In genomic region chr6:135167380-135168311, GRCm38 (mm10) we compare ENCODE assay signal across 8 mouse cellular contexts. TPM values are rescaled to one million over a fixed set of nuclear protein-coding genes. Genes with fewer than 3 reads are reported as not detected.
DNase-seq lines count a peak whose midpoint lies in the region; ATAC-seq and TF ChIP-seq lines count a peak whose summit lies in the region.

No protein-coding gene starts in this region.

- peak overlapping the region; percentile 79 for H3K4me2 ChIP-seq in forebrain, embryonic 15.5 days (replicated peaks)
- H3K4me2 ChIP-seq in lung, embryonic 14.5 days, result peak overlapping the region; percentile 91

- peak; percentile 42 for DNase-seq in ES-E14 (ENCODE audit: low read depth, low spot score)
- DNase-seq in cerebellum, adult 11-12 months, result peak; percentile 76
- DNase-seq in heart, postnatal 14 days, result peak; percentile 91 to 95
- DNase-seq in layer of hippocampus, adult 2 months (ENCODE audit: low spot score in 2 of 2), result peak; percentile 80 to 87
- peak; percentile 91 for DNase-seq in lung, embryonic 14.5 days
- peak; percentile 75 for DNase-seq in thymus, adult 2 months

- in situ Hi-C loops in ES-E14 (cut with MboI; ENCODE audit: low sequenced_read_pairs in 2 of 2, unreplicated experiment in 2 of 2), result no loop called here

- no peak for TF ChIP-seq CTCF in layer of hippocampus, adult 2 months (conservative IDR thresholded peaks at IDR 0.05)
- TF ChIP-seq CTCF in lung, embryonic 14.5 days (IDR thresholded peaks at IDR 0.05; ENCODE audit: low read depth), result no peak
- TF ChIP-seq CTCF in thymus, adult 2 months (IDR thresholded peaks at IDR 0.05; ENCODE audit: borderline replicate concordance, control insufficient read depth, extremely low read depth, insufficient read depth, low read length, poor library complexity), result no peak

- H3K4me1 ChIP-seq in ES-E14 (ENCODE audit: control insufficient read depth in 2 of 2, insufficient read depth in 2 of 2, low read length in 2 of 2, poor library complexity in 1 of 2), result peaks cover 5% of the 10 kb centered on the region in 2 experiments; a peak in 1 of 4 replicates
- peaks cover 10% of the 10 kb centered on the region for H3K4me1 ChIP-seq in forebrain, embryonic 15.5 days
- peaks cover 5% of the 10 kb centered on the region; the same call in 1 of the 2 replicates for H3K4me1 ChIP-seq in lung, embryonic 14.5 days (ENCODE audit: insufficient read depth)
- H3K4me1 ChIP-seq in thymus, adult 2 months (replicated peaks; ENCODE audit: control insufficient read depth, insufficient read depth, low read length), result peaks cover 11% of the 10 kb centered on the region

- H3K27ac ChIP-seq in ES-E14 (ENCODE audit: insufficient read depth, low read depth, low read length, poor library complexity, severe bottlenecking), result no peak overlapping the region; the same call in 1 of the 2 replicates
- H3K27ac ChIP-seq in forebrain, embryonic 15.5 days (replicated peaks), result no peak overlapping the region
- peak overlapping the region; percentile 99 for H3K27ac ChIP-seq in layer of hippocampus, adult 2 months
- H3K27ac ChIP-seq in lung, embryonic 14.5 days (ENCODE audit: low read depth), result peak overlapping the region; percentile 76
- H3K27ac ChIP-seq in thymus, adult 2 months (ENCODE audit: control insufficient read depth, insufficient read depth, low read length), result no peak overlapping the region

- peak; percentile 89 for ATAC-seq in forebrain, embryonic 15.5 days (replicated peaks)
- peak; percentile 93 for ATAC-seq in lung, embryonic 14.5 days (ENCODE audit: insufficient read depth)
- 0 out of 2 replicates have a peak, but pooled peaks have one; percentile 4 for ATAC-seq in neutrophil, adult 5-6 weeks (ENCODE audit: extremely low read depth, insufficient number of reproducible peaks, low FRiP score, poor library complexity, severe bottlenecking)

- WGBS in forebrain, embryonic 15.5 days, result 5% methylated on average over 46 of the region's 46 CpGs
- WGBS in lung, embryonic 14.5 days, result 2% methylated on average over 46 of the region's 46 CpGs
- 18% methylated on average over 44 of the region's 46 CpGs for WGBS in thymus, adult 2 months

- TF ChIP-seq POLR2A in thymus, adult 2 months (IDR thresholded peaks at IDR 0.05; ENCODE audit: control insufficient read depth, extremely low read depth, insufficient read depth, low read length, poor library complexity), result no peak

- H3K36me3 ChIP-seq in ES-E14 (ENCODE audit: control insufficient read depth, insufficient read depth, low read length, poor library complexity, severe bottlenecking), result no peaks in the 10 kb centered on the region; the same call in 1 of the 2 replicates
- no peaks in the 10 kb centered on the region for H3K36me3 ChIP-seq in forebrain, embryonic 15.5 days
- no peaks in the 10 kb centered on the region for H3K36me3 ChIP-seq in lung, embryonic 14.5 days (ENCODE audit: insufficient read depth)
- H3K36me3 ChIP-seq in thymus, adult 2 months (ENCODE audit: control insufficient read depth, insufficient read depth, low read length), result no peaks in the 10 kb centered on the region

- H3K9ac ChIP-seq in ES-E14 (ENCODE audit: insufficient read depth, low read depth, low read length, poor library complexity, severe bottlenecking), result peak overlapping the region; percentile 86
- peak overlapping the region; percentile 36 for H3K9ac ChIP-seq in forebrain, embryonic 15.5 days (replicated peaks)
- H3K9ac ChIP-seq in lung, embryonic 14.5 days, result peak overlapping the region; percentile 72

- no peaks in the 10 kb centered on the region for H3K9me3 ChIP-seq in ES-E14 (ENCODE audit: control insufficient read depth, insufficient read depth, low read depth, low read length)
- H3K9me3 ChIP-seq in forebrain, embryonic 15.5 days, result no peaks in the 10 kb centered on the region
- no peaks in the 10 kb centered on the region for H3K9me3 ChIP-seq in lung, embryonic 14.5 days (ENCODE audit: low read depth, low read length)

- no peaks in the 10 kb centered on the region for H3K27me3 ChIP-seq in forebrain, embryonic 15.5 days
- no peaks in the 10 kb centered on the region for H3K27me3 ChIP-seq in lung, embryonic 14.5 days (ENCODE audit: insufficient read depth, low read length)
- no peaks in the 10 kb centered on the region for H3K27me3 ChIP-seq in thymus, adult 2 months (ENCODE audit: control insufficient read depth, insufficient read depth, low read length)

- H3K4me3 ChIP-seq in ES-E14 (ENCODE audit: insufficient read depth in 1 of 2, low read depth in 1 of 2, low read length in 2 of 2, poor library complexity in 1 of 2, severe bottlenecking in 1 of 2), result peak overlapping the region; percentile 86 to 88
- peak overlapping the region; percentile 44 for H3K4me3 ChIP-seq in forebrain, embryonic 15.5 days
- peak overlapping the region; percentile 94 for H3K4me3 ChIP-seq in layer of hippocampus, adult 2 months
- peak overlapping the region; percentile 68 for H3K4me3 ChIP-seq in lung, embryonic 14.5 days (ENCODE audit: low read depth, low read length)
- H3K4me3 ChIP-seq in thymus, adult 2 months (ENCODE audit: control insufficient read depth, insufficient read depth, low read length), result peak overlapping the region; percentile 57

- intact Hi-C loops in heart, postnatal 14 days (cut with DNase I), result no loop called here

TF ChIP-seq in ES-E14, 5 proteins besides CTCF, POLR2A, EP300 and RAD21:
- TF ChIP-seq ZNF384 (IDR thresholded peaks at IDR 0.05; ENCODE audit: low read depth, low read length) (no peak), HCFC1 (IDR thresholded peaks at IDR 0.05; ENCODE audit: borderline replicate concordance, insufficient read depth, low read length) (0 out of 2 replicates have a peak, but pooled peaks have one; percentile 33), ZC3H11A (IDR thresholded peaks at IDR 0.05; ENCODE audit: borderline replicate concordance, low read depth, low read length) (no peak)
TF ChIP-seq in ES-E14: peak in this region for 1.

RNA-seq across cellular contexts. Expression of gene Fam234b, which starts 30.1 kb away (rescaled TPM):
- 7.5 and 13.8 TPM in 2 replicates for total RNA-seq in ES-E14 (2012; rRNA removed)
- 83.1 and 86.7 TPM in 2 replicates for polyA plus RNA-seq in forebrain, embryonic 15.5 days (2015; fragmentation: Nextera tagmentation; extraction: Ambion mirVana)
- total RNA-seq in heart, postnatal 14 days (2021), result 1 to 10 TPM; 6.3 to 7.8 TPM
- total RNA-seq in layer of hippocampus, adult 2 months (2021), result 100 to 1,000 TPM; 161 to 166 TPM
- polyA plus RNA-seq in lung, embryonic 14.5 days (2014; fragmentation: Nextera tagmentation; extraction: Ambion mirVana), result 22.4 and 25.2 TPM in 2 replicates
- 3.3 and 4.1 TPM in 2 replicates for total RNA-seq in neutrophil, adult 5-6 weeks (2017)
- 42.1 TPM in 2 replicates for polyA plus RNA-seq in thymus, adult 2 months (2012; rRNA removed)

RNA-seq across cellular contexts. Expression of gene Hebp1, which starts 30.2 kb away (rescaled TPM):
- total RNA-seq in ES-E14 (2012; rRNA removed), result 17.0 and 22.4 TPM in 2 replicates
- 2.6 and 2.8 TPM in 2 replicates for polyA plus RNA-seq in forebrain, embryonic 15.5 days (2015; fragmentation: Nextera tagmentation; extraction: Ambion mirVana)
- total RNA-seq in heart, postnatal 14 days (2021), result 10 to 100 TPM; 44.8 to 45.9 TPM
- total RNA-seq in layer of hippocampus, adult 2 months (2021), result 10 to 100 TPM; 74.1 to 79.1 TPM
- 2.5 and 2.7 TPM in 2 replicates for polyA plus RNA-seq in lung, embryonic 14.5 days (2014; fragmentation: Nextera tagmentation; extraction: Ambion mirVana)
- 1.1 and 9.1 TPM in 2 replicates for total RNA-seq in neutrophil, adult 5-6 weeks (2017)
- polyA plus RNA-seq in thymus, adult 2 months (2012; rRNA removed), result 26.4 and 34.1 TPM in 2 replicates

RNA-seq across cellular contexts. Expression of gene Gprc5d, which starts 49.6 kb away (rescaled TPM):
- total RNA-seq in ES-E14 (2012; rRNA removed), result not detected in 2 replicates
- polyA plus RNA-seq in forebrain, embryonic 15.5 days (2015; fragmentation: Nextera tagmentation; extraction: Ambion mirVana), result not detected in 2 replicates
- not detected for total RNA-seq in heart, postnatal 14 days (2021)
- not detected for total RNA-seq in layer of hippocampus, adult 2 months (2021)
- not detected in 2 replicates for polyA plus RNA-seq in lung, embryonic 14.5 days (2014; fragmentation: Nextera tagmentation; extraction: Ambion mirVana)
- not detected in 2 replicates for total RNA-seq in neutrophil, adult 5-6 weeks (2017)
- 0.22 and 0.59 TPM in 2 replicates for polyA plus RNA-seq in thymus, adult 2 months (2012; rRNA removed)

Comparison
In these comparisons a context has a peak if more than half of its experiments do, and no peak if none do; other contexts are left out.
1. DNase-seq: peak in every context shown above with its lines; median percentile 93 in heart, postnatal 14 days; 91 in lung, embryonic 14.5 days; 84 in layer of hippocampus, adult 2 months; 76 in cerebellum, adult 11-12 months; 75 in thymus, adult 2 months; 42 in ES-E14.
2. H3K27ac ChIP-seq: peak in layer of hippocampus, adult 2 months (single experiment) and lung, embryonic 14.5 days (single experiment); none in ES-E14 (single experiment), forebrain, embryonic 15.5 days (single experiment) and thymus, adult 2 months (single experiment).
3. H3K4me3 ChIP-seq: peak in every context shown above with its lines; median percentile 94 in layer of hippocampus, adult 2 months; 87 in ES-E14; 68 in lung, embryonic 14.5 days; 57 in thymus, adult 2 months; 44 in forebrain, embryonic 15.5 days.
4. H3K9ac ChIP-seq: peak in every context shown above with its lines; median percentile 86 in ES-E14; 72 in lung, embryonic 14.5 days; 36 in forebrain, embryonic 15.5 days.
5. ATAC-seq: peak in every context shown above with its lines; median percentile 93 in lung, embryonic 14.5 days; 89 in forebrain, embryonic 15.5 days; 4 in neutrophil, adult 5-6 weeks.
6. RNA of gene Fam234b, which starts 30.1 kb away (total RNA-seq): 161 to 166 TPM in layer of hippocampus, adult 2 months; 6.3 to 7.8 TPM in heart, postnatal 14 days, 7.5 to 13.8 TPM in ES-E14 and 3.3 to 4.1 TPM in neutrophil, adult 5-6 weeks; every median in the first group is over 10 times any median in the second.